Mouse (Mus musculus) MEL (cell line): ENCODE data around the gene Trpm3. TPM values are rescaled to one million over a fixed set of nuclear protein-coding genes. Genes with fewer than 3 reads are reported as not detected.

Source experiments
- DNase-seq: peaks from one replicate; pipeline ENCODE4 v3.0.0; 2011; ENCODE audit warnings: low read depth, low spot score
- H3K27ac ChIP-seq: 2 replicates; pipeline ENCODE4 v1.5.1; 2012; ENCODE audit warnings: low read depth, mild to moderate bottlenecking, control low read depth, low read length, moderate library complexity; ENCODE audit not compliant: control insufficient read depth
- H3K27me3 ChIP-seq, 2 experiments: fragments of 150-350 bp in 1 of 2; sonication (generic) in 1 of 2; 2 replicates each; pipeline ENCODE4 v1.6.1; 2012; ENCODE audit warnings: low read length in 2 of 2, mild to moderate bottlenecking in 2 of 2, improper control_type of control experiment in 1 of 2, moderate library complexity in 1 of 2; ENCODE audit not compliant: insufficient read depth in 2 of 2, control insufficient read depth in 1 of 2
- H3K36me3 ChIP-seq, 2 experiments: 2 replicates each; pipeline ENCODE4 v1.6.1; 2012 to 2014; ENCODE audit warnings: low read length in 2 of 2, improper control_type of control experiment in 1 of 2, inconsistent platforms in 1 of 2, mild to moderate bottlenecking in 1 of 2; ENCODE audit not compliant: insufficient read depth in 2 of 2, control insufficient read depth in 1 of 2
- H3K4me1 ChIP-seq, 2 experiments: fragments of 150-350 bp in 1 of 2; sonication (generic) in 1 of 2; 2 replicates each; pipeline ENCODE4 v1.6.1; 2012; ENCODE audit warnings: low read length in 2 of 2, improper control_type of control experiment in 1 of 2, mild to moderate bottlenecking in 1 of 2; ENCODE audit not compliant: insufficient read depth in 2 of 2, control insufficient read depth in 1 of 2
- H3K4me3 ChIP-seq, 2 experiments: fragments of 150-350 bp in 1 of 2; sonication (generic) in 1 of 2; 2 replicates each; pipeline ENCODE4 v1.5.1; 2012; ENCODE audit warnings: low read depth in 2 of 2, low read length in 2 of 2, mild to moderate bottlenecking in 2 of 2, moderate library complexity in 2 of 2, control low read depth in 1 of 2, improper control_type of control experiment in 1 of 2; ENCODE audit not compliant: control insufficient read depth in 1 of 2, insufficient read depth in 1 of 2
- H3K79me2 ChIP-seq: 2 replicates; pipeline ENCODE4 v1.6.1; 2012; ENCODE audit warnings: mild to moderate bottlenecking, low read length, moderate library complexity; ENCODE audit not compliant: control insufficient read depth, poor library complexity, insufficient read depth
- H3K9ac ChIP-seq: 2 replicates; pipeline ENCODE4 v1.6.1; 2012; ENCODE audit warnings: low read depth, mild to moderate bottlenecking, control low read depth, low read length, moderate library complexity; ENCODE audit not compliant: control insufficient read depth, poor library complexity, severe bottlenecking
- H3K9me3 ChIP-seq: fragments of 150-350 bp; sonication (generic); replicated peaks from 2 replicates; pipeline ENCODE4 v1.6.1; 2012; ENCODE audit warnings: mild to moderate bottlenecking, low read length, improper control_type of control experiment, moderate library complexity; ENCODE audit not compliant: insufficient read depth
- CHD1 ChIP-seq: IDR thresholded peaks from 2 replicates; pipeline ENCODE4 v1.6.1; 2012; ENCODE audit warnings: low read depth, mild to moderate bottlenecking, inconsistent platforms, low read length, improper control_type of control experiment
- CHD2 ChIP-seq: IDR thresholded peaks from 2 replicates; pipeline ENCODE4 v1.6.1; 2011; ENCODE audit warnings: low read length, improper control_type of control experiment
- EP300 ChIP-seq, 2 experiments: IDR thresholded peaks; 2 replicates each; pipeline ENCODE4 v1.6.1; 2011; ENCODE audit warnings: improper control_type of control experiment in 2 of 2, low read length in 2 of 2, low read depth in 1 of 2, mild to moderate bottlenecking in 1 of 2
- GABPA ChIP-seq: IDR thresholded peaks from 2 replicates; pipeline ENCODE4 v1.6.1; 2012; ENCODE audit warnings: low read depth, mild to moderate bottlenecking, inconsistent platforms, low read length, improper control_type of control experiment, moderate library complexity
- GATA1 ChIP-seq: IDR thresholded peaks from 2 replicates; pipeline ENCODE4 v1.6.1; 2011; ENCODE audit warnings: low read depth, low read length, improper control_type of control experiment
- HCFC1 ChIP-seq: IDR thresholded peaks from 2 replicates; pipeline ENCODE4 v1.6.1; 2012; ENCODE audit warnings: low read depth, mild to moderate bottlenecking, inconsistent platforms, low read length, improper control_type of control experiment, moderate library complexity
- MAFK ChIP-seq: IDR thresholded peaks from 2 replicates; pipeline ENCODE4 v1.6.1; 2011; ENCODE audit warnings: low read depth, mild to moderate bottlenecking, low read length, improper control_type of control experiment, borderline replicate concordance
- MAX ChIP-seq: IDR thresholded peaks from 2 replicates; pipeline ENCODE4 v1.6.1; 2011; ENCODE audit warnings: low read length, improper control_type of control experiment
- MAZ ChIP-seq: IDR thresholded peaks from 2 replicates; pipeline ENCODE4 v1.6.1; 2012; ENCODE audit warnings: low read depth, mild to moderate bottlenecking, inconsistent platforms, low read length, improper control_type of control experiment
- MYB ChIP-seq: IDR thresholded peaks from 2 replicates; pipeline ENCODE4 v1.6.1; 2011; ENCODE audit warnings: mild to moderate bottlenecking, low read depth, low read length, improper control_type of control experiment
- RAD21 ChIP-seq: IDR thresholded peaks from 2 replicates; pipeline ENCODE4 v1.6.1; 2011; ENCODE audit warnings: mild to moderate bottlenecking, low read depth, low read length, improper control_type of control experiment
- UBTF ChIP-seq: IDR thresholded peaks from 2 replicates; pipeline ENCODE4 v1.6.1; 2012; ENCODE audit warnings: low read depth, mild to moderate bottlenecking, inconsistent platforms, low read length, improper control_type of control experiment, moderate library complexity, borderline replicate concordance; ENCODE audit not compliant: insufficient read depth
- USF1 ChIP-seq: IDR thresholded peaks from 2 replicates; pipeline ENCODE4 v1.6.1; 2014; ENCODE audit warnings: low read depth, mild to moderate bottlenecking, inconsistent platforms, low read length, improper control_type of control experiment, moderate library complexity
- ZC3H11A ChIP-seq: IDR thresholded peaks from 2 replicates; pipeline ENCODE4 v1.6.1; 2012; ENCODE audit warnings: low read depth, mild to moderate bottlenecking, inconsistent platforms, low read length, improper control_type of control experiment
- ZMIZ1 ChIP-seq: IDR thresholded peaks from 2 replicates; pipeline ENCODE4 v1.6.1; 2012; ENCODE audit warnings: low read depth, mild to moderate bottlenecking, inconsistent platforms, low read length, improper control_type of control experiment, moderate library complexity
- polyA plus RNA-seq, 2 experiments: library from polyadenylated mRNA; stranded (reverse) in 1 of 2; unstranded in 1 of 2; fragments of >175 nt in 1 of 2; fragments of >200 nt in 1 of 2; gene quantifications; 2 replicates each; pipeline versions ENCODE4 v1.2.1 to v1.2.4; 2012; ENCODE audit warnings: low replicate concordance in 2 of 2, low read depth in 1 of 2; ENCODE audit not compliant: insufficient read length in 2 of 2, insufficient read depth in 1 of 2, missing spikeins in 1 of 2
- total RNA-seq: library from RNA; depleted of rRNA; stranded (reverse); fragments of 300-350 nt; gene quantifications from 2 replicates; pipeline ENCODE4 v1.2.3, GENCODE M21; 2012

The Trpm3 gene
- total and polyA plus RNA-seq, 3 experiments: not detected

GRCm38 (mm10) chr19:23038321-23038720 is 899.5 kb downstream of the Trpm3 start:
- TF ChIP-seq ZMIZ1: no peak
- TF ChIP-seq UBTF: no peak
- no peak for TF ChIP-seq CHD2
- TF ChIP-seq CHD1: no peak
- H3K9me3 ChIP-seq: no peaks in the 10 kb centered on the region

GRCm38 (mm10) chr19:23041483-23042167 is 902.8 kb downstream of the Trpm3 start:
- TF ChIP-seq EP300 (IDR thresholded peaks at IDR 0.05; ENCODE audit: low read depth in 1 of 2, low read length in 2 of 2) (no peak), USF1 (no peak), RAD21 (no peak), GABPA (no peak), ZC3H11A (no peak), CHD2 (no peak), MYB (no peak), MAFK (no peak), HCFC1 (no peak), MAX (no peak), MAZ (no peak), GATA1 (no peak)
- no peak overlapping the region for H3K27ac ChIP-seq
- H3K27me3 ChIP-seq: no peaks in the 10 kb centered on the region
- H3K36me3 ChIP-seq: no peaks in the 10 kb centered on the region
- no peaks in the 10 kb centered on the region for H3K4me1 ChIP-seq
- H3K9ac ChIP-seq: no peak overlapping the region
- no peaks in the 10 kb centered on the region for H3K79me2 ChIP-seq
- no peak for DNase-seq
- H3K9me3 ChIP-seq: no peaks in the 10 kb centered on the region
- no peak overlapping the region for H3K4me3 ChIP-seq

More at GRCm38 (mm10) chr19:23038321-23038720, 899.5 kb downstream of the Trpm3 start:
- H3K27me3 ChIP-seq: no peaks in the 10 kb centered on the region
- no peak for DNase-seq
- no peaks in the 10 kb centered on the region for H3K79me2 ChIP-seq
- H3K36me3 ChIP-seq: no peaks in the 10 kb centered on the region
- H3K4me1 ChIP-seq: no peaks in the 10 kb centered on the region
- no peak overlapping the region for H3K4me3 ChIP-seq
- H3K27ac ChIP-seq: no peak overlapping the region
- H3K9ac ChIP-seq: no peak overlapping the region
